Mouse (Mus musculus): ENCODE results near the gene Shank2.

Gene Shank2

DNA sequence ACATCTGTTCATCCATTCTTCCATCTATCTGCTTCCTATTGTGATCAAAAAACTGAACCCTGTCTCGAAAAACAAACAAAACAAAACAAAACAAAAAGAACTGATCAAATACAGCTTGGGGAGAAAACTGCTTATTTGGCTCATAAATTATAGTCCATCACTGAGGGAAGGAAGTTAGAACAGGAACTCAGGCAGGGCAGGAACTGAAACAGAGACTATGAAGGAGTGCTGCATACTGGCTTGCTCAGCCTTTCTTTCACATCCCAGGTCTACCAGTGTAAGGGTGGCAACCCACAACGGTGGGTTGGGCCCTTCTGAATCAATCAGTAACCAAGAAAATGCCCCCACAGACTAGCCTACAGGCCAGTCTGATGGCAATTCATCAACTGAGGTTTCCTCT, 469.4 kb downstream of the Shank2 start:
- DNase-seq (ENCODE audit: low spot score) = no peak

GRCm38 (mm10) chr7:144473486-144473885, 471.8 kb downstream of the Shank2 start:
- no peak for DNase-seq (ENCODE audit: low spot score)
